Mouse (Mus musculus) ES-Bruce4 (cell line): Measurements from ENCODE around the gene Samd3. TPM values are rescaled to one million over a fixed set of nuclear protein-coding genes. Genes with fewer than 3 reads are reported as not detected.

Source experiments
- H3K27ac ChIP-seq: 2 replicates; pipeline ENCODE4 v1.5.1; 2012; ENCODE audit warnings: low read length, inconsistent platforms; ENCODE audit not compliant: insufficient read depth
- H3K27me3 ChIP-seq: 2 replicates; pipeline ENCODE4 v1.6.1; 2012; ENCODE audit warnings: mild to moderate bottlenecking, low read length, inconsistent platforms; ENCODE audit not compliant: control insufficient read depth, poor library complexity, insufficient read depth, severe bottlenecking
- H3K36me3 ChIP-seq: 2 replicates; pipeline ENCODE4 v1.6.1; 2012; ENCODE audit warnings: inconsistent platforms, mild to moderate bottlenecking, low read length, moderate library complexity; ENCODE audit not compliant: control insufficient read depth, poor library complexity, insufficient read depth, severe bottlenecking
- H3K4me1 ChIP-seq: one replicate; pipeline ENCODE4 v1.8.1; 2011; ENCODE audit warnings: low read length; ENCODE audit not compliant: control insufficient read depth, insufficient read depth
- H3K4me3 ChIP-seq: 2 replicates; pipeline ENCODE4 v1.5.1; 2011; ENCODE audit warnings: low read depth, mild to moderate bottlenecking, low read length
- H3K9ac ChIP-seq: 2 replicates; pipeline ENCODE4 v1.6.1; 2012; ENCODE audit warnings: low read depth, mild to moderate bottlenecking, inconsistent platforms; ENCODE audit not compliant: poor library complexity, severe bottlenecking
- H3K9me3 ChIP-seq: replicated peaks from 2 replicates; pipeline ENCODE4 v1.6.1; 2012; ENCODE audit warnings: mild to moderate bottlenecking, low read length, inconsistent platforms; ENCODE audit not compliant: control insufficient read depth, poor library complexity, insufficient read depth, severe bottlenecking
- CTCF ChIP-seq: IDR thresholded peaks from one replicate; pipeline ENCODE4 v1.8.1; 2011; ENCODE audit warnings: low read depth, low read length
- EP300 ChIP-seq: IDR thresholded peaks from 2 replicates; pipeline ENCODE4 v1.6.1; 2011; ENCODE audit warnings: low read depth, low read length; ENCODE audit not compliant: insufficient read depth
- POLR2A ChIP-seq: IDR thresholded peaks from one replicate; pipeline ENCODE4 v1.8.1; 2011; ENCODE audit warnings: low read length; ENCODE audit not compliant: insufficient read depth
- polyA plus RNA-seq: library from polyadenylated mRNA; stranded (reverse); fragments of >200 nt; gene quantifications from 2 replicates; pipeline ENCODE4 v1.2.4, GENCODE M21; 2011; ENCODE audit warnings: low read depth; ENCODE audit not compliant: missing spikeins, insufficient read depth, insufficient read length

Samd3 gene
- polyA plus RNA-seq, 1 experiment, result not detected

- no peaks in the 10 kb centered on the region; the same call in 1 of the 2 replicates for H3K36me3 ChIP-seq
Observed at GRCm38 (mm10) chr10:26314327-26314726, 84.8 kb downstream of the Samd3 start.

GRCm38 (mm10) chr10:26320679-26321078 lies 91.2 kb downstream of the Samd3 start:
- H3K27ac ChIP-seq, result no peak overlapping the region
- no peaks in the 10 kb centered on the region for H3K9me3 ChIP-seq
- H3K9ac ChIP-seq, result no peak overlapping the region
- no peaks in the 10 kb centered on the region for H3K27me3 ChIP-seq
- no peak overlapping the region for H3K4me3 ChIP-seq
- H3K36me3 ChIP-seq, result no peaks in the 10 kb centered on the region; the same call in 1 of the 2 replicates
- H3K4me1 ChIP-seq, result no peaks in the 10 kb centered on the region
- TF ChIP-seq CTCF (no peak), POLR2A (no peak), EP300 (no peak)

More at GRCm38 (mm10) chr10:26314327-26314726, 84.8 kb downstream of the Samd3 start:
- no peak overlapping the region for H3K4me3 ChIP-seq
- H3K27ac ChIP-seq, result no peak overlapping the region
- H3K9ac ChIP-seq, result no peak overlapping the region
- no peak for TF ChIP-seq POLR2A
- TF ChIP-seq CTCF, result no peak
- TF ChIP-seq EP300, result no peak
- no peaks in the 10 kb centered on the region for H3K4me1 ChIP-seq
- H3K9me3 ChIP-seq, result no peaks in the 10 kb centered on the region
- no peaks in the 10 kb centered on the region for H3K27me3 ChIP-seq

Other genes with a start within 250 kb of the Samd3 start
- not detected in 2 replicates for gene Gm9767, start 151.5 kb upstream of the Samd3 start, polyA plus RNA-seq
- 5.4 and 6.0 TPM in 2 replicates for gene Tmem200a, start 150.7 kb upstream of the Samd3 start, polyA plus RNA-seq
- gene L3mbtl3, start 146.3 kb downstream of the Samd3 start, polyA plus RNA-seq, result 15.9 and 16.5 TPM in 2 replicates